Mouse (Mus musculus) ES-E14 (cell line): ENCODE data around the gene Cd151. TPM values are rescaled to one million over a fixed set of nuclear protein-coding genes. Genes with fewer than 3 reads are reported as not detected.

Experiments used
- DNase-seq: peaks from one replicate; pipeline ENCODE4 v3.0.0-alpha.2; 2013; ENCODE audit warnings: low read depth, low spot score
- H3K27ac ChIP-seq: 2 replicates; pipeline ENCODE4 v1.5.1; 2012; ENCODE audit warnings: low read depth, mild to moderate bottlenecking, low read length, moderate library complexity, mixed read lengths; ENCODE audit not compliant: poor library complexity, insufficient read depth, severe bottlenecking
- H3K36me3 ChIP-seq: 2 replicates; pipeline ENCODE4 v1.6.1; 2012; ENCODE audit warnings: mild to moderate bottlenecking, low read length, moderate library complexity, mixed read lengths; ENCODE audit not compliant: control insufficient read depth, poor library complexity, insufficient read depth, severe bottlenecking
- H3K4me1 ChIP-seq, 2 experiments: fragments of 150-350 bp in 1 of 2; sonication (generic) in 1 of 2; 2 replicates each; pipeline ENCODE4 v1.6.1; 2012; ENCODE audit warnings: low read length in 2 of 2, mild to moderate bottlenecking in 1 of 2, mixed read lengths in 1 of 2; ENCODE audit not compliant: control insufficient read depth in 2 of 2, insufficient read depth in 2 of 2, poor library complexity in 1 of 2
- H3K4me3 ChIP-seq, 2 experiments: fragments of 150-350 bp in 1 of 2; sonication (generic) in 1 of 2; 2 replicates each; pipeline ENCODE4 v1.5.1; 2012; ENCODE audit warnings: low read length in 2 of 2, low read depth in 1 of 2, mild to moderate bottlenecking in 1 of 2, mixed read lengths in 1 of 2; ENCODE audit not compliant: insufficient read depth in 1 of 2, poor library complexity in 1 of 2, severe bottlenecking in 1 of 2
- H3K9ac ChIP-seq: 2 replicates; pipeline ENCODE4 v1.6.1; 2012; ENCODE audit warnings: low read depth, mild to moderate bottlenecking, low read length, mixed read lengths; ENCODE audit not compliant: poor library complexity, insufficient read depth, severe bottlenecking
- H3K9me3 ChIP-seq: fragments of 150-350 bp; sonication (generic); 2 replicates; pipeline ENCODE4 v1.6.1; 2012; ENCODE audit warnings: low read depth, mild to moderate bottlenecking, low read length; ENCODE audit not compliant: control insufficient read depth, insufficient read depth
- CHD2 ChIP-seq: IDR thresholded peaks from 2 replicates; pipeline ENCODE4 v1.6.1; 2014; ENCODE audit warnings: mild to moderate bottlenecking, low read depth, low read length, inconsistent platforms
- HCFC1 ChIP-seq: IDR thresholded peaks from 2 replicates; pipeline ENCODE4 v1.6.1; 2012; ENCODE audit warnings: low read length, inconsistent platforms, borderline replicate concordance; ENCODE audit not compliant: insufficient read depth
- MAFK ChIP-seq: IDR thresholded peaks from 2 replicates; pipeline ENCODE4 v1.6.1; 2014; ENCODE audit warnings: mild to moderate bottlenecking, low read depth, low read length, inconsistent platforms; ENCODE audit not compliant: insufficient read depth
- ZC3H11A ChIP-seq: IDR thresholded peaks from 2 replicates; pipeline ENCODE4 v1.6.1; 2012; ENCODE audit warnings: low read depth, mild to moderate bottlenecking, inconsistent platforms, low read length, borderline replicate concordance
- ZNF384 ChIP-seq: IDR thresholded peaks from 2 replicates; pipeline ENCODE4 v1.6.1; 2012; ENCODE audit warnings: low read depth, low read length, inconsistent platforms
- in situ Hi-C, 2 experiments: fragments of 600-800 bp; cut with MboI; formaldehyde crosslinking; loops; one replicate each; pipeline ENCODE4 v1.15.1; 2025; ENCODE audit warnings: low sequenced_read_pairs in 2 of 2, inconsistent platforms in 1 of 2; ENCODE audit not compliant: unreplicated experiment in 2 of 2
- total RNA-seq: library from RNA; depleted of rRNA; stranded (reverse); fragments of 300-350 nt; gene quantifications from 2 replicates; pipeline ENCODE4 v1.2.3, GENCODE M21; 2012

Cd151 gene
- total RNA-seq, 1 experiment = 238 TPM

- no peak overlapping the region for H3K27ac ChIP-seq
- in situ Hi-C loops = no loop called here
- no peak for TF ChIP-seq ZNF384
- TF ChIP-seq MAFK = no peak
- no peak for TF ChIP-seq CHD2
- TF ChIP-seq HCFC1 = no peak
- TF ChIP-seq ZC3H11A = no peak
Measured at GRCm38 (mm10) chr7:141455610-141456314, 11.4 kb upstream of the Cd151 start.

GRCm38 (mm10) chr7:141456739-141457138 lies 10.5 kb upstream of the Cd151 start:
- no peak overlapping the region for H3K4me3 ChIP-seq
- in situ Hi-C loops = no loop called here

More at GRCm38 (mm10) chr7:141455610-141456314, 11.4 kb upstream of the Cd151 start:
- no peak for DNase-seq
- no peaks in the 10 kb centered on the region for H3K9me3 ChIP-seq
- peaks cover 13% of the 10 kb centered on the region for H3K36me3 ChIP-seq
- peak overlapping the region; percentile 74 for H3K9ac ChIP-seq
- peak overlapping the region; percentile 68 to 91 for H3K4me3 ChIP-seq
- peaks cover 0 to 26% of the 10 kb centered on the region in 2 experiments; a peak in 3 of 4 replicates for H3K4me1 ChIP-seq

GRCm38 (mm10) chr7:141457236-141457635 lies 10.0 kb upstream of the Cd151 start:
- DNase-seq = no peak
- in situ Hi-C loops = no loop called here
- TF ChIP-seq ZC3H11A (no peak), MAFK (no peak), HCFC1 (no peak), ZNF384 (no peak), CHD2 (no peak)
- Histone ChIP-seq H3K27ac (no peak overlapping the region), H3K4me1 (peaks cover 1 to 29% of the 10 kb centered on the region in 2 experiments; a peak in 3 of 4 replicates), H3K36me3 (no peaks in the 10 kb centered on the region), H3K9ac (no peak overlapping the region), H3K4me3 (no peak overlapping the region), H3K9me3 (no peaks in the 10 kb centered on the region)

More at GRCm38 (mm10) chr7:141456739-141457138, 10.5 kb upstream of the Cd151 start:
- H3K9me3 ChIP-seq = no peaks in the 10 kb centered on the region
- H3K27ac ChIP-seq = no peak overlapping the region
- no peak overlapping the region for H3K9ac ChIP-seq
- peaks cover 0 to 27% of the 10 kb centered on the region in 2 experiments; a peak in 3 of 4 replicates for H3K4me1 ChIP-seq
- DNase-seq = no peak
- TF ChIP-seq MAFK (no peak), ZC3H11A (no peak), CHD2 (no peak), ZNF384 (no peak), HCFC1 (no peak)
- peaks cover 4% of the 10 kb centered on the region for H3K36me3 ChIP-seq

- no peak overlapping the region for H3K9ac ChIP-seq
- H3K27ac ChIP-seq = no peak overlapping the region
- H3K4me3 ChIP-seq = no peak overlapping the region
- H3K4me1 ChIP-seq = peaks cover 2 to 31% of the 10 kb centered on the region in 2 experiments; a peak in 3 of 4 replicates
- no peaks in the 10 kb centered on the region for H3K36me3 ChIP-seq
- TF ChIP-seq HCFC1 (no peak), ZC3H11A (no peak), MAFK (no peak), CHD2 (no peak), ZNF384 (no peak)
- H3K9me3 ChIP-seq = no peaks in the 10 kb centered on the region
- in situ Hi-C loops = no loop called here
- no peak for DNase-seq
Measured at GRCm38 (mm10) chr7:141457986-141458660, 9.1 kb upstream of the Cd151 start.
